Mouse (Mus musculus) kidney, embryonic 15.5 days (tissue): ENCODE measurements at regions not wholly inside any gene's neighbourhood (a gene's known extent, or its start where the extent isn't known, plus 50 kb on each side); places are given as distances from the start of the nearest gene placed in this dataset.

Experiments used
- ATAC-seq: fragments of 200-750 bp; cut with Nextera tagmentation; replicated peaks from 2 replicates; pipeline ENCODE4 v1.8.0; 2017; ENCODE audit warnings: moderate TSS enrichment; ENCODE audit not compliant: low FRiP score
- H3K27ac ChIP-seq: fragments of 300-500 bp; sonication (generic); 2 replicates; pipeline ENCODE4 v1.5.1; 2015; ENCODE audit warnings: mild to moderate bottlenecking, inconsistent platforms
- H3K27me3 ChIP-seq: fragments of 300-500 bp; sonication (generic); 2 replicates; pipeline ENCODE4 v1.6.1; 2015; ENCODE audit warnings: inconsistent platforms
- H3K36me3 ChIP-seq: fragments of 300-500 bp; sonication (generic); 2 replicates; pipeline ENCODE4 v1.6.1; 2015; ENCODE audit warnings: inconsistent platforms
- H3K4me1 ChIP-seq: fragments of 300-500 bp; sonication (generic); 2 replicates; pipeline ENCODE4 v1.6.1; 2015; ENCODE audit warnings: inconsistent platforms
- H3K4me2 ChIP-seq: fragments of 300-500 bp; sonication (generic); 2 replicates; pipeline ENCODE4 v1.6.1; 2015; ENCODE audit warnings: moderate library complexity, mild to moderate bottlenecking, inconsistent platforms
- H3K4me3 ChIP-seq: fragments of 300-500 bp; sonication (generic); replicated peaks from 2 replicates; pipeline ENCODE4 v1.5.1; 2015; ENCODE audit warnings: mild to moderate bottlenecking, inconsistent platforms
- H3K9ac ChIP-seq: fragments of 300-500 bp; sonication (generic); 2 replicates; pipeline ENCODE4 v1.6.1; 2015; ENCODE audit warnings: mild to moderate bottlenecking, inconsistent platforms
- H3K9me3 ChIP-seq: fragments of 300-500 bp; sonication (generic); replicated peaks from 2 replicates; pipeline ENCODE4 v1.6.1; 2016; ENCODE audit warnings: inconsistent platforms
- WGBS: fragments of 180-500 bp; shearing (Covaris S2); methylation state at CpG from one replicate; pipeline ENCODE4 v1.1.7; 2015; ENCODE audit warnings: mixed read lengths; 5-methylcytosine and 5-hydroxymethylcytosine counted together

DNA sequence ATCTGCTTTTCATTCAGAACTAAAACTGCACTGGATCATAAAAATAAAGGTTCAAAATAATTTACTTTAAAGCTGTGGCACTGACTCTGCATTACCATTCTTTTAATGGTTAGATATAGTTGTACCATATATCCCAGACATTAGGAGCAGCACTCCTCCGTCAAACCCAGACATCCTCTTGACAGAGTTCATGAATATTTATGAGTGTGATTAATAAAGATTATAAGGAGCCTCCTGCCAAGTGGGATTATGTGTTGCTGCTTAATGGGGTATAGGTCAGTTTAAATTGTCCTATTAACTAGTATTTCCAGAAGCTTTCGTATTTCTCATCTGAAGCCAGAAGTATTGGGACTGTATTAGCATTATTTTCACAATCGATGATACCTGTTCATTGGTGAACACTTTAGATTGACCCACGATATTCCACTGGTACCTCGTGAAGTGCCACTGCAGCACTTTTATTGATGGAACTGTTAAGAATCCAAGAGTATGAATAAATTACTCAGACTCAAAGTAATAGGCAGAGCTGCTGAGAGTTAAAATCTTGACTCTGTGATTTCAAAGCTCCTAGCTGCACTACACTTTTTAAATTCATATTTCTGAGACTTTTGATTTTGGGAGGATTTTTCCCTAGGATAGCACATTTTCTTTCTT, 2983.8 kb upstream of the Lrrc6 start:
- H3K36me3 ChIP-seq: no peaks in the 10 kb centered on the region
- WGBS: 81% methylated on average over 5 of the region's 5 CpGs
- no peak overlapping the region for H3K9ac ChIP-seq
- no peaks in the 10 kb centered on the region for H3K4me1 ChIP-seq
- H3K4me3 ChIP-seq: no peak overlapping the region
- no peaks in the 10 kb centered on the region for H3K9me3 ChIP-seq
- no peaks in the 10 kb centered on the region for H3K27me3 ChIP-seq
- no peak for ATAC-seq
- no peak overlapping the region for H3K4me2 ChIP-seq
- H3K27ac ChIP-seq: no peak overlapping the region

DNA sequence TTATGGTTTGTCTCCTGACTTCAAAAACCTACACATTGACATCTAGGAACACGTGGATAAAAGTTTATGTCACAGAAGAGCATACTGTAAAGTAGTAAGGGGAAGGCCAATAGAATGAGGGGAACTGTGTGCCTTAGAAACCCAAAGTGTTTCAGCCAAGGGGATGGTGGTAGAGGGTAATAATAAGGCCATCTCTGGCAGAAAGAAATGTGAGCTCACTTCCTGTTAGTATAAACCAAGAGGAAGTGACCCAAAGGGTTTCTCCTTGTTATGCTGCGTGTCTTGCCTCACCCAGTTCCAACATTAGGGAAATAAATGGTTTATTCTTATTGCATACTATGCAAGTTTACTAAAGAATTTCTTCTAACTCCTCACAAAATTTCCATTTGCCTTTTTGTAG, 2982.4 kb upstream of the Lrrc6 start:
- WGBS: 75% methylated on average over 2 of the region's 2 CpGs
- no peak overlapping the region for H3K27ac ChIP-seq

DNA sequence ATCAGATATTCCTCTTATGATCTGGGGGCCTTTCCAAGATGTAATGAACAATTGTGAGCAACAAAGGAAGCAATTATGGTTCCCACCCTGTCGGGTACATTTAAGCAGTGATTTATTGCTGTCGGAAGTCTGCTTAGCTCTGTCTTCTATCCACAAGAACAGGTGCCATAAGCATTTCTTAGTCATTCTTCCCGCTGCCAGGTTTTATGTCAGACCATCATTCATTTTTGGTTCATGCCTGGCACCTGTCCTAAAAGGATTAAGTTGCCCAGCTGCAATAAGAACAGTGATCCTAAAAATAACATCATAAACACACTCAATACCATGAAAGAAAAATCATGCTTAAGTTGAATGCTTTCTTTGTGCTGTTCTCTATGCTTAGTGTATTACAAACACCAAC, 2980.4 kb upstream of the Lrrc6 start:
- no peaks in the 10 kb centered on the region for H3K27me3 ChIP-seq
- H3K36me3 ChIP-seq: no peaks in the 10 kb centered on the region
- H3K4me1 ChIP-seq: no peaks in the 10 kb centered on the region
- no peak for ATAC-seq
- H3K9ac ChIP-seq: no peak overlapping the region
- H3K4me2 ChIP-seq: no peak overlapping the region
- no peak overlapping the region for H3K4me3 ChIP-seq
- WGBS: 56% methylated on average over 3 of the region's 3 CpGs
- no peaks in the 10 kb centered on the region for H3K9me3 ChIP-seq
- H3K27ac ChIP-seq: no peak overlapping the region

More for the DNA sequence above, 2982.4 kb upstream of the Lrrc6 start:
- no peak for ATAC-seq
- H3K4me1 ChIP-seq: no peaks in the 10 kb centered on the region
- no peaks in the 10 kb centered on the region for H3K36me3 ChIP-seq
- H3K4me2 ChIP-seq: no peak overlapping the region
- no peak overlapping the region for H3K4me3 ChIP-seq
- H3K27me3 ChIP-seq: no peaks in the 10 kb centered on the region
- H3K9ac ChIP-seq: no peak overlapping the region
- no peaks in the 10 kb centered on the region for H3K9me3 ChIP-seq

GRCm38 (mm10) chr15:69477050-69477449, 2976.3 kb upstream of the Lrrc6 start:
- Histone ChIP-seq H3K4me1 (no peaks in the 10 kb centered on the region), H3K4me2 (no peak overlapping the region), H3K36me3 (no peaks in the 10 kb centered on the region), H3K4me3 (no peak overlapping the region), H3K9ac (no peak overlapping the region), H3K9me3 (no peaks in the 10 kb centered on the region), H3K27me3 (no peaks in the 10 kb centered on the region), H3K27ac (no peak overlapping the region)
- no peak for ATAC-seq
- WGBS: 87% methylated on average over 3 of the region's 3 CpGs

DNA sequence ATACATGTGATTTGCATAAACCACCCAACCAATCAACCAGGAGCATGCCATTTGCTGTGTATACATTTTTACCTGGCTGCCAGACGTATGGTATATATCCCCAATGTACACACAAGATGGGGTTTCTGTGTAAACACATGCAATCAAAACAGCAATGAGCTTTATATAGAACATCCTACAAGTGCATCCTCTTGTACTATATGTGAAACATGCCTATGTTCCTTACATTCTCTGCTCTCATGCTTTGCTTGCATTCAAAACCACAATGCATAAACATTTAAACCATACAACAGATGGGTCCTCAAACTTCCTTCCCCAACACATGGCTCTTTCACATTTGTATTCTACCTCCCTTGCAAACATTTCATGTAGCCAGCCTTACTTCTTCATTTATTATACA, 2968.9 kb upstream of the Lrrc6 start:
- no peak overlapping the region for H3K9ac ChIP-seq
- H3K4me1 ChIP-seq: no peaks in the 10 kb centered on the region
- no peaks in the 10 kb centered on the region for H3K27me3 ChIP-seq
- no peaks in the 10 kb centered on the region for H3K9me3 ChIP-seq
- 76% methylated on average over 1 of the region's 1 CpGs for WGBS
- H3K4me2 ChIP-seq: no peak overlapping the region
- H3K36me3 ChIP-seq: no peaks in the 10 kb centered on the region
- no peak overlapping the region for H3K4me3 ChIP-seq
- ATAC-seq: no peak
- no peak overlapping the region for H3K27ac ChIP-seq

- ATAC-seq: no peak
- Histone ChIP-seq H3K4me3 (no peak overlapping the region), H3K9me3 (no peaks in the 10 kb centered on the region), H3K4me1 (no peaks in the 10 kb centered on the region), H3K27ac (no peak overlapping the region), H3K27me3 (no peaks in the 10 kb centered on the region), H3K36me3 (no peaks in the 10 kb centered on the region), H3K9ac (no peak overlapping the region), H3K4me2 (no peak overlapping the region)
- WGBS: 81% methylated on average over 2 of the region's 2 CpGs
Measured at GRCm38 (mm10) chr15:69460581-69461194, 2960.0 kb upstream of the Lrrc6 start.

DNA sequence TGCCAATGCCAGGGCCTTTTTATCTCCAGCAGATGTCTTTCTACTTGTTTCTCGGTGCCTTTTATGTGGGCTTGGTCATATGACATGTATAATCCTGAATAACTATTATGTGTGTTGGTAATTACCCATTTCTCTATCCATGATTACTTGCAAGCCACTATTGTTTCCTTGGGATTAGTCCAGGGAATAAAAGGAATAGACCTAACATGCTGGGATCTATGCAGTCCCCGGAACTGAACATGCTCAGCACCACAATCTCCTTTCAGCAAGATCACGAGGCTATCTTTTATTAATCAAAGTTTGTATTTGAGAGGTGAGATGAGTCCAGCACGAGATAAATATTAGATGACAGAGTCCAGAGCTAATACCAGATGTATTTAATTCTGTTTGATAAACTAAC, 2956.8 kb upstream of the Lrrc6 start:
- no peaks in the 10 kb centered on the region for H3K9me3 ChIP-seq
- ATAC-seq: no peak
- H3K4me2 ChIP-seq: no peak overlapping the region
- H3K4me3 ChIP-seq: no peak overlapping the region
- 78% methylated on average over 4 of the region's 4 CpGs for WGBS
- H3K9ac ChIP-seq: no peak overlapping the region
- H3K27ac ChIP-seq: no peak overlapping the region
- no peaks in the 10 kb centered on the region for H3K36me3 ChIP-seq
- no peaks in the 10 kb centered on the region for H3K4me1 ChIP-seq
- H3K27me3 ChIP-seq: no peaks in the 10 kb centered on the region

DNA sequence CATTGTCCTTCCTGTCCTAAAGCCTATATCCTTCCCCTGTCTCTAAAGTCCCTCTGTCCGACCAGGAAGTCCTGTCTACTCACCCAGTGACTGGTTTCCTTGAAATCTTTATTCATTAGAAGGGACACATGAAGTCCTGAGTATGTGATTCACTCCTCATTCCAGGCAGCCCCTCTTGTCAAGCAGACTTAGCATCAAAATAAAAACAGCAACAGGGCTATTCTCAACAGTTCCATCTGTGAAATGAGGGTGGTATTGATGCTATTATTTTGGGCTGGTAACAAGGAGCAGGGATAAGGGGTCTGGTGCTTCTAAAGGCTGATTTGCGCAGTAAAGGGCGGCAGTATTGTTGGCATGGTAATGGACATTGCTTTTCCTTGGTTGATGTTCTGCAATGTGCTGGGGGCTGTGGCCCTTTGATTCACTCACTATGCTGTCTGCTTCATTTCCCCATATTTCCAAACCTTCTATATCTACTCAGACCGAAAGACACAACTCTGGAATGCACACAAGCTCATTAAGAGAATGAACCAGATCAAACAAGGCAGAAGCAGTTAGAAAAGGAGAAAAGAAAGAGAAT, 2955.6 kb upstream of the Lrrc6 start:
- Histone ChIP-seq H3K27me3 (no peaks in the 10 kb centered on the region), H3K36me3 (no peaks in the 10 kb centered on the region), H3K9me3 (no peaks in the 10 kb centered on the region), H3K9ac (no peak overlapping the region), H3K4me3 (no peak overlapping the region), H3K4me2 (no peak overlapping the region), H3K4me1 (no peaks in the 10 kb centered on the region), H3K27ac (no peak overlapping the region)
- WGBS: 84% methylated on average over 4 of the region's 4 CpGs
- no peak for ATAC-seq

DNA sequence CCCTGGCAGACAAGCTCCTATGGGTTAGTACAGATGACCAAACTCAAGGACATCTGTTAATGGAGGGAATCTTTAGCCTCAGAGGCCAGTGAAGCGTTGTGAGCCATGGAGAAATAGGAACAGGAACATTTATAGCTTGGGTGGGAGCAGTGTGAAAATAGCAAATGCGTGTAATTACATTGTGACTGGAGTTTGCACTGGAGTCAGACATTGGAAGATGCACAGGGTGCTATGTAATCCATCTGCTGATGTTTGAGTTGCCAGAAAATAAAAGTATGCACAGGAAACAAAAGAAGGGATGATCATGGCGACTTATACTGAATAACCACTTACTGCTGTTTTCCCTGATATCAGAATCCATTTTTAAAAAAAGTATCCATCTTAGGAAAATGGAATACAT, 2940.3 kb upstream of the Lrrc6 start:
- Histone ChIP-seq H3K27ac (no peak overlapping the region), H3K36me3 (no peaks in the 10 kb centered on the region), H3K4me2 (no peak overlapping the region), H3K4me1 (no peaks in the 10 kb centered on the region), H3K9me3 (no peaks in the 10 kb centered on the region), H3K27me3 (no peaks in the 10 kb centered on the region), H3K4me3 (no peak overlapping the region), H3K9ac (no peak overlapping the region)
- 81% methylated on average over 3 of the region's 3 CpGs for WGBS
- no peak for ATAC-seq

DNA sequence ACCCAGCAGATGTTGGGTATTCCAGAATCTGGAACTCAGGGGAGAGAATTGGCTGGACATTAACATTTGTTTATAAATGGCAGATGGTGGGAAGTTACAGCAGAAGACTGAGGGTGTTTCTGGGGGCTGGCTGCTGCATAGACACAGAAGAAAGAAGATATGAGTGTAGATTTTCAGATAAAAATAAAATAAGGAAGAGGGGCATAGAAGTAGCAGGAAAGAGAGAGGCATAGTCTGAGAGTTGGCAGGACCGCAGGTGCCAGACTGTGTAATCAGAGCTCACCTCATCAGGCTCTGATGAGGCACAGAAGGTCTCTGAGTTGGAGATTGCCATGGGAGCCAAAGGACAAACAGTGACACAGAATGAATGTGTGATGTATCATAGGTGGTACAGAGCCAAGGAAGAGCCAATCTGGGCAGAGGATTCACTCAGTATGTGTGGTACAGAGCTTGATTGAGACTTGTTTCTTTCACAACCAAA, 2912.9 kb upstream of the Lrrc6 start:
- Histone ChIP-seq H3K9ac (no peak overlapping the region), H3K4me3 (no peak overlapping the region), H3K9me3 (no peaks in the 10 kb centered on the region), H3K27ac (no peak overlapping the region), H3K4me2 (no peak overlapping the region), H3K27me3 (no peaks in the 10 kb centered on the region), H3K36me3 (no peaks in the 10 kb centered on the region), H3K4me1 (no peaks in the 10 kb centered on the region)
- 88% methylated on average over 1 of the region's 1 CpGs for whole genome bisulfite sequencing
- ATAC-seq: no peak

DNA sequence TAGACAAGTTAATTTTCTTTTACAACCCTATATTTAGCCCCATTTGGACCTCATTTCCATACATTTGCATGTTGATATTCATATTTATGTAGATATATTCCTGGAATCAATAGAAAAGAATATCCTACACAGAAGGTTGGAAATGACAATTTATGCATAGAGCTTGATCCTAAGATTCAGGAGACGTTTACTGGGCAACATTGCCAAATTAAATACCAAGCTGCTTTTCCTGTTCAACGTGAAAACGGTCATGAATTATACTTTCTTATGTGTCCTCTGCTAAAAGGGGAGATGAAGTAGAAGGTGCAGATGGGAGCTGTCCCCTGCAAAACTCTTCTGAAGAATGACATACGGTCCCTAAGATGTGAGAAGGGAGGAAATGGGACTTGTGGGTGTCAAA, 2888.9 kb upstream of the Lrrc6 start:
- no peak overlapping the region for H3K9ac ChIP-seq
- H3K36me3 ChIP-seq: no peaks in the 10 kb centered on the region
- no peak overlapping the region for H3K4me2 ChIP-seq
- no peaks in the 10 kb centered on the region for H3K27me3 ChIP-seq
- no peak overlapping the region for H3K27ac ChIP-seq
- WGBS: 79% methylated on average over 4 of the region's 4 CpGs
- H3K4me3 ChIP-seq: no peak overlapping the region
- no peak for ATAC-seq
- H3K4me1 ChIP-seq: no peaks in the 10 kb centered on the region
- H3K9me3 ChIP-seq: no peaks in the 10 kb centered on the region

DNA sequence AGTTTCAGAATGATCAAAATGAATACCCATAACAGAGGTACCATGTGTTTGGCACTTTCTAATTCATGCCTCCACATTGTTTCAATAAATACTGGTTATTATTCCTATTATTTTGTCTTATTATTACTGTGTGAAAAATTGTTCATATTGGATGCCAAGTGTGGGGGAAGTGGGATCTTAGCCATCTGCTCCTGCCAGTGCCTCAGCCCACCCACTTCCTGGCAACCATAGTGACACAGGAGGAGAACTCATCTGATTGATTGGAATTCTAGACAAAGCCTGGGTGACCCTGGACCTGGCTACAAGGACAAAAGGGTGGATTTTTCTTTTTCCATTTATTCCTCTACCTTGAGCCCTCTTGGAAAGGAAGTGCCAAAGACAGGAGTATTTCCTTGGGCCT, 2886.8 kb upstream of the Lrrc6 start:
- no peak for ATAC-seq
- no peak overlapping the region for H3K9ac ChIP-seq
- no peaks in the 10 kb centered on the region for H3K27me3 ChIP-seq
- H3K27ac ChIP-seq: no peak overlapping the region
- H3K4me2 ChIP-seq: no peak overlapping the region
- no peak overlapping the region for H3K4me3 ChIP-seq
- H3K4me1 ChIP-seq: no peaks in the 10 kb centered on the region
- no peaks in the 10 kb centered on the region for H3K36me3 ChIP-seq
- H3K9me3 ChIP-seq: no peaks in the 10 kb centered on the region

DNA sequence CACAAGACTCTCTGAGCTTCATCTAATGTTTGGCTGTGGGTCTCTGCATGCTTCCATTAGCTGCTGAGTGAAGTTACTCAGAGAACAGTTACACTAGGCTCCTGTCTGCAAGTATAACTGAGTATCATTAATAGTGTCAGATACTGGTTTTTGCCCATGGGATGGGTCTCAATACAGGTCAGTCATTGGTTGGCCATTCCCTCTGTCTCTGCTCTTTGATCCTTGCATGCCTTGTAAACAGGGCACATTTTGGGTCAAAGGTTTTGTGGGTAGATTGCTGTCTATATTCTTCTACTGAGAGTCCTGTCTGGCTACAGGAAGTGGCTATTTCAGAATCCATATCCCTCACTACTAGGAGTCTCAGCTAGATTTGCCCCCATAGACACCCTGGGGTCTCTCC, 2864.7 kb upstream of the Lrrc6 start:
- no peak overlapping the region for H3K4me2 ChIP-seq
- no peaks in the 10 kb centered on the region for H3K4me1 ChIP-seq
- H3K9me3 ChIP-seq: no peaks in the 10 kb centered on the region
- H3K27ac ChIP-seq: no peak overlapping the region
- no peak overlapping the region for H3K4me3 ChIP-seq
- no peak overlapping the region for H3K9ac ChIP-seq
- no peaks in the 10 kb centered on the region for H3K27me3 ChIP-seq
- no peak for ATAC-seq
- H3K36me3 ChIP-seq: no peaks in the 10 kb centered on the region
